Mouse (Mus musculus): ENCODE results near the gene Stab1. TPM values are rescaled to one million over a fixed set of nuclear protein-coding genes. Genes with fewer than 3 reads are reported as not detected.

The Stab1 gene
- total RNA-seq, 2 experiments from 2014 or later = 23.9 to 30.5 TPM

GRCm38 (mm10) chr14:31165458-31165857 lies 3.0 kb downstream of the Stab1 start:
- intact Hi-C loops (cut with DNase I) = no loop called here
- no peak for DNase-seq

GRCm38 (mm10) chr14:31165010-31165409 lies 3.4 kb downstream of the Stab1 start:
- intact Hi-C loops (cut with DNase I) = no loop called here
- DNase-seq = no peak

- intact Hi-C loops (cut with DNase I) = no loop called here
Measured at GRCm38 (mm10) chr14:31164067-31164466, 4.4 kb downstream of the Stab1 start.

DNA sequence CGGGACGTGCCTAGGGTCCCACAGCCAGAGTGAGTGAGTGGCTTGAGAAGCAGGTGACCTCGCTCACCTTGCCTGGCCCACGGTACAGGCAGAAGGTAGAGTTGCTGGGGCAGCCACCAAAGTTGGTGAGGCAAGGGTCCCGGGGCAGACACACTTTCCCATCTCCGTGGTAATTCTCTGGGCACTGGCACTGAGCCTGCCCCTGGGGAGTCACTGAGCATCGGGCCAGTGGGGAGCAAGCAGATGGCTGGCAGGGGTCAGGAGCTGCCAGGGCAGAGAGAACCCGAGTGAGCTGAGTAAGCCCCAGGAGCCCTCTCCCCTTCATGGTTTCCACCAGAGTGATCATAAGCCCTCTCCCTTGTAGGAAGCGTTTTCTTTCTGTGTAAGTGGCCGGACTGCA lies 6.8 kb downstream of the Stab1 start:
- peak; percentile 64 for DNase-seq
- intact Hi-C loops (cut with DNase I) = no loop called here

More at GRCm38 (mm10) chr14:31164067-31164466, 4.4 kb downstream of the Stab1 start:
- peak; percentile 65 for DNase-seq

DNA sequence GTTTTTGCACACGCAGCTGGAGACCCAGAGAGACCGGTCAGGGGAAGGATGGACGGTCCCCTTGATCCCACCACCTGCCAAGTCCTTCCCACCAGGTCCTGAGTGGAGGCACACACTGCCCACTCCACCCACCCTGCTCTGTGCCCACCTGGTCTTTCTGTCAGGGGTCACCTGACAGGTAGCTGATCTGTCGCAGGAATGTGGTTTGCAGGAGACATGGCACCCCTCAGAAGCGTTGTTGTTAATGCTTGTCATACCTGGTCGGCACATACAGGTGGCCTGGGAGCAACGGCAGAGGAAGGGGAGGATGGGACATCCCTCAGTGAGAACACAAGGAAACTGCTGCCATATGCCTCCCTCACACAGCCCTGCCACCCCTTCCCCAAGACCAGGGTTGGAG lies 7.2 kb downstream of the Stab1 start:
- intact Hi-C loops (cut with DNase I) = no loop called here
- no peak for DNase-seq

DNA sequence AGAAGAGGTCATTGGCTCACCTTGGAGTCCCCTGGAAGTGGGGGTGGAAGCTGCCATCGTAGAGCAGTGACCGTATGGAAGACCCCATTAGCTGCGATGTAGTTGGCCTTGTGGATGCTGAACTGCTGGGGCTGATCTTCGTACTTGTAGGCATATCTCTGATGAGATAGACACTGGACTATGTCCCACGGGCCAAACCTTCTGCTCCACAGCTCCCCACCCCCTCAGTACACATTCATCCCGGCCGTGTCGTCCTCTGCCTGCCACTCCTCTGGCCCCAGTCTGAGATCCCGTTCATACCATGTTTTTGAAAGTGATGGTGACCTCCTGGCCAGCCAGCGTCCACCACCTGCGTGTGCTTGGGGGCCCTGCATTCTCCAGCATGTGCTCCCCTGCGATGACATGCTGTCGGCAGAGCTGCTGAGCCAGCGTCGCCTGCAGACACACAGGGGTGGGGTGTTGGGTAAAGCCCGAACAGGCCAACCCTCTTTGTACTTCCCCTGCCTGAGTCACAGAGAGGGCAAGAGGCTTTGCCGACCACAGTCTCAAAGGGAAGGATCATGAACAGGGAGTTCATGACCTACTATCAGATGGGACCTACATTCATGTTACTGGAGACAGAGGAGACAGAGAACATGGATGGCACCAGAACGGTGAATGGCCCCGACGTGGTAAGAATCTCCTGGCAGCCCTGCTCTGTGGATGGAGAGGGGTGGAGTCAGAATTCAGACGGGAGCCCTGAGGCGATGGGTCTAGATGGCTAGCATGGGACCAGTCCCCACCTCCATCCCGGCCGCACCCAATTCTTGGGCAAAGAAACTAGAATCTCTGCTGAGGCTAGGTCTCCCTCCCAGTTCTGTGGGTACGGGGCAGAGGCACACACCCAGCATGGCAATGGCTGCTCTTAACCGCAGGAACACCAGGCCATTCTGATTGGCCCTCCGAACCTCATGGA lies 8.0 kb downstream of the Stab1 start:
- no peak for DNase-seq

GRCm38 (mm10) chr14:31145694-31146093 lies 22.7 kb downstream of the Stab1 start:
- DNase-seq = no peak
- intact Hi-C loops (cut with DNase I) = no loop called here

More for the DNA sequence above, 8.0 kb downstream of the Stab1 start:
- intact Hi-C loops (cut with DNase I) = no loop called here

GRCm38 (mm10) chr14:31141011-31141410 lies 27.4 kb downstream of the Stab1 start:
- no peak for DNase-seq
- intact Hi-C loops (cut with DNase I) = no loop called here

GRCm38 (mm10) chr14:31140141-31140540 lies 28.3 kb downstream of the Stab1 start:
- no peak for DNase-seq
- intact Hi-C loops (cut with DNase I) = no loop called here

- intact Hi-C loops (cut with DNase I) = no loop called here
- DNase-seq = no peak
Measured at GRCm38 (mm10) chr14:31139666-31140065, 28.8 kb downstream of the Stab1 start.

DNA sequence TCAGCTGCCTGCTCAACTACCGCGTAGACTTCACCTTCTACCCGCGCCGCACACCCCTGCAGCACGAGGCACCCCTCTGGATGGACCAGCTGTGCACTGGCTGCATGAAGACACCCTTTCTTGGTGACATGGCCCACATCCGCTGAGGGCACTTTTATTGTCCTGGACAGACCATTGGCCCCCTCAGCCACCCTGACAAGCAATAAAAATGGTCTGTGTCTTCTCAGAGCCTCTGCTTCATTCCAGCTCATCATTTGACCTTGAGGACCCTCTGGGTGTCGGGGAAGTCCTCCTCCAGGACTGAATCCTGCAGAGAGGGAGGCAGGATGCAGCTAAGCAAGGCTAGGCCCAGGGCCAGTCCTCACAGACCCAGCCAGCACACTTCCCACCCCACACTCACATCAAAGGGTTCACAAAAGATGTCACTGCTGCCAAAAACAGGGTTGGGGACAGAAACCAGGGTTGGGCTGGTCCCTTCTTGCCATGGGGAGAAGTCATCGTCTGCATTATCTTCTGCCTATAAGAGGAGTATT lies 29.5 kb downstream of the Stab1 start:
- intact Hi-C loops (cut with DNase I) = no loop called here
- no peak for DNase-seq

GRCm38 (mm10) chr14:31138219-31138896 lies 30.1 kb downstream of the Stab1 start:
- DNase-seq = peak; percentile 14
- intact Hi-C loops (cut with DNase I) = no loop called here

DNA sequence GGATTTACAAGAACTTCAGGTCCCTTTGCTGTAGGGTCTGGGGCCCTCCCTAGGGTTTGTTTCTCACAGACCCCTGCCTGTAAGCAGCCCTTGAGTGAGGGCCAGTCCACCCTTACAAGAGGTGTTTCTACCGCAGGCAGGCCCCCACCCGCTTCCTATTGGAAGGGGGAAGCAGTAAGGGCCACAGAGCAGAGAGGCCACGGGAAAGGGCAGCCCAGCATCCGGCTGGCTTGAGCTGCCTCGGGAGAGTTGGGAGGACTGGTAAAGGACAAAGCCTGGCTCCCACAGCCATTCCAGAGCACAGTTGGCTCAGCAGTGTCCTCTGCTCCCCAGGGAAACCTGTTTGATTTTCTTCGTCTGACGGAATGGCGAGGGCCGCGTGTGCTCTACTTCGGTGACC lies 30.6 kb downstream of the Stab1 start:
- intact Hi-C loops (cut with DNase I) = no loop called here
- DNase-seq = no peak

DNA sequence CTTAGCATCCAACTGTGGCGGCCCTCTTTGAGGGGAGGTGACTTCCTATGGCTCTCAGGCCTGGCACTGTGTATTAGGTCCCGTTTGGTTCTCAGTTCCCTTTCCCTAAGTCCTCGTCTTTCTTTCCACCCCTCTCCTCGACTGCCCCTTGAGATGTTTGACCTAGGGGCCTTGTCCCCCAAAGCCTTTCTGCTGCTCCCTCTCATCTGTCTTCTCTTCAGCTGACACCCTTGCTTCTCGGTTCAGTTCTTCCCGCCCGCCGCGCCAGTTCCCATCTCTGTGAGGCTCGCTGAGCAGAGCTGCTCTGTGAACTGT lies 31.2 kb downstream of the Stab1 start:
- DNase-seq = no peak
- intact Hi-C loops (cut with DNase I) = no loop called here

GRCm38 (mm10) chr14:31136411-31137280 lies 31.8 kb downstream of the Stab1 start:
- intact Hi-C loops (cut with DNase I) = no loop called here

GRCm38 (mm10) chr14:31135495-31136410 lies 32.7 kb downstream of the Stab1 start:
- DNase-seq = no peak
- intact Hi-C loops (cut with DNase I) = no loop called here

More at GRCm38 (mm10) chr14:31136411-31137280, 31.8 kb downstream of the Stab1 start:
- DNase-seq = no peak

GRCm38 (mm10) chr14:31134015-31135000 lies 34.1 kb downstream of the Stab1 start:
- intact Hi-C loops (cut with DNase I) = no loop called here
- peak; percentile 90 for DNase-seq

- DNase-seq = no peak
- intact Hi-C loops (cut with DNase I) = no loop called here
Measured at GRCm38 (mm10) chr14:31133023-31133665, 35.3 kb downstream of the Stab1 start.
